Mouse (Mus musculus) layer of hippocampus, postnatal 36 days (tissue): Measurements from ENCODE around the gene Ctbs. TPM values are rescaled to one million over a fixed set of nuclear protein-coding genes. Genes with fewer than 3 reads are reported as not detected.
A peak's percentile ranks its signal among the peaks of the same experiment; 100 is the strongest.

Experiments used
- DNase-seq, 2 experiments: peaks; one replicate each; pipeline ENCODE4 v3.0.0; 2022
- total RNA-seq, 2 experiments: library from RNA; stranded (reverse); gene quantifications; 2 replicates each; pipeline ENCODE4 v1.2.3; 2021

The Ctbs gene
- total RNA-seq, 2 experiments from 2014 or later, result 7.1 to 8.7 TPM

GRCm38 (mm10) chr3:146499431-146500002, 49.9 kb downstream of the Ctbs start, which contains the start of the genes Spata1 and Gng5:
Gene Spata1, minus strand, starts transcription at chr3:146499753.
Gene Gng5, plus strand, starts transcription at chr3:146499807.
- peak; percentile 62 for DNase-seq

GRCm38 (mm10) chr3:146500003-146500809, 50.6 kb downstream of the Ctbs start:
- no peak for DNase-seq

GRCm38 (mm10) chr3:146500810-146501201, 51.2 kb downstream of the Ctbs start:
- DNase-seq, result no peak

DNA sequence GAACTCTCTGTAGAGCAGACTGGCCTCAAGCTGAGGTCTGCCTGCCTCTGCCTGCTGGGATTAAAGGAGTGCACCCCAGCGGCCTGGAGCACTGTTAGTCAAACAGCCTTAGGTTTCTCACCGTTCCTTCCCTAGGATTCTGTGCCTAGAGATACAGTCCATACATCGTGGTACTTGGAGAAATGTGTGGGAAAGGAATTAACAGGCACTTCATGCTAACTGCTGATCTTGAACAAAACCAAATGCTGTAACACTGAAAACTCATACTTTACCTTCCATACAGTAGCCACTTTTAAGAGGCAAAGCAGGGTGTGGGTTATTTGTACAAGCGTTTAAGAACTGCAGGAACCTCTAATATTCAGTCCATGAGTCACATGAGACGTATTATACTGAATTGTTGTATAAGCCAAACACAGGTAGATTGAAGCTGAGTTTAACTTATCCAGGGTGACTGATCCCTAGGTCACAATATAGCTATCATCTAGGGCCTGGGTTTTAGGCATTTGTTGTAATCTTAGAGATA, 52.1 kb downstream of the Ctbs start:
- DNase-seq, result no peak

DNA sequence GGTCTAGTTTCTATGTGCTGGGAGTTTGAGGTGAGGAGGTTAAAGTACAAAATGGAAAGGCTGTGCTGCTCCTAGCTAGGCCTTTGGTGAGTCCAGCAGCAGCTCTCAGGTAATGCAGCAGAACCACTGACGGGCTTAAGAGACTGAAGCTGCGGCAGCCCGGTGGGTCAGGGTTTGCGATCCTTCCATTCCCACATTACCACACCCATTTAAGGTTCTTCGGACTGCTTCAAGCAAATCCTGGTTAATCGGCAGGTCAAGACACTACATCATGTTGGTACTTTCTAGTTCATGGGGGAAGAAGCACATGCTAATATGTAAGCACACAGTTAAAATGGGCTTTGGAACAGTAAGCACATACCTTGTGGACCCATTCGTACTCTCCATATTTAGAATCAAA, 57.1 kb downstream of the Ctbs start:
- no peak for DNase-seq

Other genes starting within 250 kb of the Ctbs start
- under 1 TPM; 0.46 to 0.57 TPM for gene Lpar3, start 228.8 kb upstream of the Ctbs start, total RNA-seq
- 100 to 1,000 TPM; 104 to 108 TPM for gene Ssx2ip, start 45.2 kb upstream of the Ctbs start, total RNA-seq
- 1 to 10 TPM; 2.8 to 3.3 TPM for gene Spata1, start 50.0 kb downstream of the Ctbs start, total RNA-seq
- 10 to 100 TPM; 44.8 to 53.1 TPM for gene Gng5, start 50.0 kb downstream of the Ctbs start, total RNA-seq
- gene Rpf1, start 71.6 kb downstream of the Ctbs start, total RNA-seq, result 10 to 100 TPM; 18.0 to 18.2 TPM
- gene Uox, start 120.6 kb downstream of the Ctbs start, total RNA-seq, result under 1 TPM; 0.18 to 0.25 TPM
- not detected for gene Dnase2b, start 165.8 kb downstream of the Ctbs start, total RNA-seq
- gene 4930503B20Rik, start 201.5 kb downstream of the Ctbs start, total RNA-seq, result not detected
- gene Samd13, start 235.8 kb downstream of the Ctbs start, total RNA-seq, result not detected